Mouse (Mus musculus): ENCODE data around the gene Smco4.
"Not testable (repeated sequence)": the region's sequence is repeated elsewhere in the genome, so short reads cannot be mapped to it uniquely, and the experiment has no call there.

The Smco4 gene

GRCm38 (mm10) chr9:15538979-15539533 is 45.8 kb downstream of the Smco4 start:
- no peak for DNase-seq (ENCODE audit: inconsistent ontology term)

GRCm38 (mm10) chr9:15541735-15542354 is 48.6 kb downstream of the Smco4 start:
- no peak for DNase-seq (ENCODE audit: inconsistent ontology term)

GRCm38 (mm10) chr9:15550461-15550961 is 57.3 kb downstream of the Smco4 start:
- DNase-seq (ENCODE audit: inconsistent ontology term), result no peak

GRCm38 (mm10) chr9:15551073-15551472 is 57.8 kb downstream of the Smco4 start:
- DNase-seq (ENCODE audit: inconsistent ontology term), result not testable (repeated sequence)

- DNase-seq (ENCODE audit: inconsistent ontology term), result peak; percentile 22
Measured at GRCm38 (mm10) chr9:15551933-15552851, 59.0 kb downstream of the Smco4 start.

GRCm38 (mm10) chr9:15553322-15553721 is 60.1 kb downstream of the Smco4 start:
- DNase-seq (ENCODE audit: inconsistent ontology term), result no peak

- DNase-seq (ENCODE audit: inconsistent ontology term), result no peak
Measured at GRCm38 (mm10) chr9:15560451-15560850, 67.2 kb downstream of the Smco4 start.

- no peak for DNase-seq (ENCODE audit: inconsistent ontology term)
Measured at GRCm38 (mm10) chr9:15562353-15562752, 69.1 kb downstream of the Smco4 start.

GRCm38 (mm10) chr9:15574750-15575454 is 81.7 kb downstream of the Smco4 start:
- DNase-seq (ENCODE audit: inconsistent ontology term), result no peak

- peak; percentile 5 for DNase-seq (ENCODE audit: inconsistent ontology term)
Measured at GRCm38 (mm10) chr9:15578427-15578826, 85.2 kb downstream of the Smco4 start.

- DNase-seq (ENCODE audit: inconsistent ontology term), result no peak
Measured at GRCm38 (mm10) chr9:15578946-15579345, 85.7 kb downstream of the Smco4 start.

GRCm38 (mm10) chr9:15580176-15580575 is 86.9 kb downstream of the Smco4 start:
- DNase-seq (ENCODE audit: inconsistent ontology term), result no peak

- no peak for DNase-seq (ENCODE audit: inconsistent ontology term)
Measured at GRCm38 (mm10) chr9:15582026-15582425, 88.8 kb downstream of the Smco4 start.

GRCm38 (mm10) chr9:15584209-15584608 is 91.0 kb downstream of the Smco4 start:
- no peak for DNase-seq (ENCODE audit: inconsistent ontology term)

GRCm38 (mm10) chr9:15585956-15586355 is 92.7 kb downstream of the Smco4 start:
- no peak for DNase-seq (ENCODE audit: inconsistent ontology term)

- no peak for DNase-seq (ENCODE audit: inconsistent ontology term)
Measured at GRCm38 (mm10) chr9:15587157-15587854, 94.1 kb downstream of the Smco4 start.

- no peak for DNase-seq (ENCODE audit: inconsistent ontology term)
Measured at GRCm38 (mm10) chr9:15594148-15594547, 100.9 kb downstream of the Smco4 start.

All from Muller cell, postnatal 12 days (primary cell).